Mouse (Mus musculus) frontal cortex, postnatal 36 days (tissue): ENCODE results near the gene Ceacam9.
A peak's percentile ranks its signal among the peaks of the same experiment; 100 is the strongest.
"Not testable (repeated sequence)": the region's sequence is repeated elsewhere in the genome, so short reads cannot be mapped to it uniquely, and the experiment has no call there.

Experiments
- DNase-seq, 2 experiments: peaks; one replicate each; pipeline ENCODE4 v3.0.0; 2022; ENCODE audit warnings: low spot score in 2 of 2

Ceacam9 gene

DNA sequence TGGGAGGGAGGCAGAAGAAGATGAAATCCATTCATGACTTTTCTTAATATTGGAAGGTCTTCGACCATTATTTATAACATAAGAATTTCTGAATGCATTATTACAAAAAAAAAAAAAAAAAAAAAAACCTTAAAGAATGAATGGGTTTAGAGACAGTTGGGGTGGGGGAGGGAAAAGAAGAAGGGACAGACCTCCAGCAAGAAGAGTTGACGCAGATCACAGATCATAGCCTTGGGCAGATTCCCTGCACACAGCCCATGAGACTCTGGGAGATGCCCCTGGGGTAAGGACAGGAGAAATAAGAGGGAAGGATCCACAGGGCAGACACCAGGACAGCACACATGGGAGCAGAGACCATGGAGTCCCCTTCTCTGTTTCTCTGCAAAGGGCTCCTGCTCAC is at the start of gene Ceacam9:
Gene Ceacam9 (plus strand): TSS at position 301 of the 400 bp plus-strand sequence.
- no peak for DNase-seq

DNA sequence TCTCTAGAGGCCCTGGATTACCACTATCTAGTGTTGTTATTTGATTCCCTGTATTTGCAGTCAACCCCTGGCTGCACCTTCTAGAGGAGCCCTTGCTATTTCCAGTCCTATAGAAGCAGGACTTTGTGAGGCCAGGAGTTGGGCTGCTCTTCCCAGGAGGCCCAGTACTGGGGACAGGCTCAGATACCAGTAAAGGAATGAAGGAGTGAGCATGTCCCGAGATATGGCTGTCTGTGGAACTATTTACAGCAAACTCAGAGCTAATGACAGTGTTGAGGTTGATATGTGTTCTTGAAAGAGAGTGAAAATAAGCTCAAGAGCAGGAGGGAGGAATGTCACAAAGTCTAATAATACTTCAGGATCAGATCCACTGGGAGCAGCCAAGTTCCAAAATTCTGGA is 47.9 kb upstream of the Ceacam9 start:
- DNase-seq: no peak

DNA sequence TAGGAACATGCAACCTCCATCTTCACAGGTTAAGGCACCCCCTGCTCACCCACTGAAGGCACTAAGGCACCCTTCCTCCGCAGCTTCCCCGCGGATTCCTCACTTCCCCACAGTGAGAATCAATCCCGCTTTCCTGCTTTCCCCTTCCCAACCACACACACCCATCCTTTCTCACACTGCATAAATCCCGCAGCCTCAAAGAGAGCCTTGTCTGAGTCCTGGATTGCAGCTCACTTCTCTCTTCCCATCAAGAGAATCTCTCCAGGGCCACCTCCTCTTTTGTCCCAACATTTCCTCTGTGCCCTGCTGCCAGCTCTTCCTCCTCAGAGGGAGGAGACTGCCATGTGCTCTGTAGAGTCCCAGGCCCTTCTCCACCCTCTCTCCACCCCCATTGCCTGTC is 47.0 kb upstream of the Ceacam9 start:
- peak; percentile 4 to 17 for DNase-seq

DNA sequence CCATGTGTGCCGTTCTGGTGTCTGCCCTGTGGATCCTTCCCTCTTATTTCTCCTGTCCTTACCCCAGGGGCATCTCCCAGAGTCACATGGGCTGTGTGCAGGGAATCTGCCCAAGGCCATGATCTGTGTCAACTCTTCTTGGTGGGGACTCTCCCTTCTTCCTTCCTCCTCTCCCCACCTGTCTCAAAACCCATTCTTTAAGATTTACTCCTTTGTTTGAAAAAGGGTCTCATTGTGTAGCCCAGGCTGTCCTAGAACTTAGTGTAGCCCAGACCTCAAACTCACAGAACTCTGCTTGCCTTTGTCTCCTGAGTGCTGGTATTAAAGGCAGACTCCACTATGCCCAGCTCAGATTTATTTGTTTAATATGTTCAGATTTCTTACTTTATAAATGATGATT is 46.1 kb upstream of the Ceacam9 start, which contains the start of gene Ceacam15:
Gene Ceacam15 (minus strand): TSS at position 101 of the 400 bp plus-strand sequence.
- no peak for DNase-seq

DNA sequence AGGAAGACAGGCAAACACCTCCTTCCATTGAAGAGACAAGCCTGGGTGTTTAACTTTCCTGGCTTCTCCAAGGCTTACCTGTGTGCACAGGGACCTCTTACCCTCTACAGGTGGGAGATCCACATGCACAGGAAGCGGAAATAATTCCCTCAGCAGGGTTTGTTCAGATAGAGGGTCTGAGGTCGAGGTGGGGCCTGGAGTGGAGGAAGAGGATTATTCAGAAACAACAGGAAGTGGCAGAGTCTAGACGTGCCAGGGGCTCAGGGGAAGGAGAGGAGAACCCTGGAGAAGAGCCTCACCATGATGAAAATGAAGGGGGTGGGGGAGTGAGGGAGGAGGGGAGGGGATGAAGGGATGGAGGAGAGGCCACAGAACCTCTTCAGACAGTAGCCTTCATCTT is 41.5 kb upstream of the Ceacam9 start:
- not testable (repeated sequence) for DNase-seq

DNA sequence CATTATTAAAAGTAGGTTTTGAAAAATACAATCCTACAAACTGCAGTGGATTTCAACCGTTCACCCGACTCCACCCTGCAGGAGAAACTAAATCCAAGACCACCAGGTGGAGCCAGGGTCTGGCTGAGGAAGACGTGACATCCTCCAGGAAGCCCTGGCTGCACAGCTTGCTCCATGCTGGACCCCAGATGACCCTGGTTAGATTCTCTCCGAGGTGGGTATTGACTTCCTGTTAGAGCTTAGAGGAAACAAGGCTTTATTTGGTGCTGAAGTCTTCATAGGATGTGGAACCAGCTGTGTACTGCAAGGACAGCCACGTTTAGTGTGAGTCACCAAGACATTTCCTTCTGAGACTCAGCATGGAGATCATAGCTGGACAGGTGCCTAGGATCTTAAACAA is 32.5 kb upstream of the Ceacam9 start:
- no peak for DNase-seq

DNA sequence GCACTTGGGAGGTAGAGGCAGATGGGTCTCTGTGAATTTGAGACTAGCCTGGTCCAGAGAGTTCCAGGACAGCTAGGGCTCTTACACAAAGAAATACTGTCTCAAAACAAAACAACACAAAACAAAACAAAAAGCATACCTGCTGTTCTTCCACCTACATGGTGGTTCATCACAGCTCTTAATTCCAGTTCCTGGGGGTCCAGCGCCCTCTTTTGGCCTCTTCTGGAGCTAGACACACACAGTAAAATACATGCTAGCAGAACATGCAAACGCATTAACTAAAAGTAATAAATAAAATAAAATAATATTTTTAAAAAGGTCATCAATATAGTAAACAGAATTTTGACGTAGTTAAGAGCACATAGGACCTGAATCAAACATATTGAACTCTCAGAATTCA is 26.7 kb upstream of the Ceacam9 start:
- peak in 1 of 2 experiments; percentile 26 for DNase-seq

DNA sequence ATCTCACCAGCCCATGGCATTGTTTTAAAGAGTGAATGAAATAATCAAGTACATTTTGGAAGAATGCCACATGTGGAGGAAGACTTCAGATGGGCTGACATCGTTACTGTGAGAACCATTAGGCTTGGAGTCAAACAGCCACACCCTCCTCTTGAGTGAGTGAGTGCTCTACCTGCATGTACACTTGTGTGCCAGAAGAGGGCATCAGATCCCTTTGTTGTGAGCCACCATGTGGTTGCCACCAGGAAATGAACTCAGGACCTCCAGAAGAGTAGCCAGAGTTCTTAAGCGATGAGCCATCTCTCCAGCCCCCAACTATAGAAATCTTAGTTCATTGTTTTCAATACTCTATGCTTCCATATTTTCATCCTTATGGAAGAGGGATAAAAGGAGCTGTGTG is 22.7 kb upstream of the Ceacam9 start:
- DNase-seq: no peak

DNA sequence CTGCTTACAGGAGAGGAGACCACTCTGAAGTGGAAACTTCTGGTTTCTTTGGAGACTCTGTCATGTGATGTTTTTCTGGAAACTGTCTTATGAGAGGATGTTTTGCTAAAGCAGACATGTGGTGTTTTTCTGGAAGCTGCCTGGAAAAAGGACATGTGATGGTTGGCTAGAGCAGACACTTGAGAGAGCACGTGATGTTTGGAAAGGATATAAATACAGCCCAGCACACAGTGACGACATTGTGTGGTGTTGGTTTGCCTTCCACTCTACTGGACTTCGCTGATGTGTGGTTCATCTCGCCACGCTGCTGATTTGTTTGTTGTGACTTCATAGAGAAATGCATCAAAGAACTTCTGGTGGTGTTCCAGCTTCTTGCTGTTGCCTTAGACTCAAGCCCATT is 21.1 kb upstream of the Ceacam9 start:
- DNase-seq: no peak

DNA sequence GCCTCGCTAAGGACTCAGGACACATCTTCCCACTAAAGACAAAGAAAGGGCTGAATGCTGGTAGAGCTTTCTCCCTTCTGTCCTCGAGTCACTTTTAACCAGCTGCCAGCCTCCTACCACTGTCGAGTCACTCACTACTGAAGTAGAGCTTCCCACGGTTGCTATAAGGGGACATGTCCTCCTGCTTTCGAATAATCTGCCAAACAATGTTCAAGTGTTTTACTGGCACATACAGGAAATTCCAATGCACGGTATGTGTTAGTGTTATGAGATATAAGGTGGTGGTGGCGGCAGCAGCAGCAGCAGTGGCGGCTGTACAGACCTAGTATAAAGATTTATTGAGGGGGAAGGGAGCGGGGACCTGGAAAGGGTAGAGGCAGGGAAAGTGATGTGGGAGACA is 15.3 kb upstream of the Ceacam9 start:
- DNase-seq: peak; percentile 42 to 72

DNA sequence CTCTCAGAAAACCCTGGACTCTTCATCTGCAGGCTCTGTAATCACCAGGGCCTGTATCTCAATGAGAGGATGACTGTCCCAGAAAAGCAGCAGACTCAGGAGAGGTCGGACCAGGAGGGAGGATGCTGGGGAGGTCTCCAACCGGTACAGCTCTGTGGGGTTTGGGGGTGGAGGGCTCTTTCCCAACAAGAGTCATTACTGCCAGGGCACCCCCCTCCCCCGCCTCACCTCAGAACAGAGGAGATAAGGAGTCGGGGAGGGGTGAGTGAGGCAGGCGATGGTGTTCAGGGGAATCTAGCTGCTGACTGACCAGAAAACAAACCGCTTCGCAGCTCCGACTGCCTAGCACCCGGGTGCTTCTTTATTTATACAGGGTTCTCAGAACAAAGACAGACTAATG is 13.5 kb upstream of the Ceacam9 start:
- DNase-seq: no peak

DNA sequence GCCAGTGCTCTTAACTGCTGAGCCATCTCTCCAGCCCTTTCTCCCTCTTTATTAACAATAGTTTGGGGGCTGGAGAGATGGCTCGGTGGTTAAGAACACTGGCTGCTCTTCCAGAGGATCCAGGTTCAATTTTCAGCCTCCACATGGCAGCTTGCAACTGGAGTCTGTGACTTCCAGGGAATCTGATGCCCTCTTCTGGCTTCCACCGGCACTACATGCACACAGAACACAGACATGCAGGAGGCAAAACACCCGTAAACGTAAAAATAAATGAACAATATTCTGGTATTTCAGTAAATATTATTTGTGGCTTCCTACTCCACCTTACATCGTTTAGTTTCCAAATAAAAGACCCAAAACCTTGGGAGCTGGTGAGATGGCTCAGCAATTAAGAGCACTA is 11.1 kb upstream of the Ceacam9 start:
- no peak for DNase-seq

DNA sequence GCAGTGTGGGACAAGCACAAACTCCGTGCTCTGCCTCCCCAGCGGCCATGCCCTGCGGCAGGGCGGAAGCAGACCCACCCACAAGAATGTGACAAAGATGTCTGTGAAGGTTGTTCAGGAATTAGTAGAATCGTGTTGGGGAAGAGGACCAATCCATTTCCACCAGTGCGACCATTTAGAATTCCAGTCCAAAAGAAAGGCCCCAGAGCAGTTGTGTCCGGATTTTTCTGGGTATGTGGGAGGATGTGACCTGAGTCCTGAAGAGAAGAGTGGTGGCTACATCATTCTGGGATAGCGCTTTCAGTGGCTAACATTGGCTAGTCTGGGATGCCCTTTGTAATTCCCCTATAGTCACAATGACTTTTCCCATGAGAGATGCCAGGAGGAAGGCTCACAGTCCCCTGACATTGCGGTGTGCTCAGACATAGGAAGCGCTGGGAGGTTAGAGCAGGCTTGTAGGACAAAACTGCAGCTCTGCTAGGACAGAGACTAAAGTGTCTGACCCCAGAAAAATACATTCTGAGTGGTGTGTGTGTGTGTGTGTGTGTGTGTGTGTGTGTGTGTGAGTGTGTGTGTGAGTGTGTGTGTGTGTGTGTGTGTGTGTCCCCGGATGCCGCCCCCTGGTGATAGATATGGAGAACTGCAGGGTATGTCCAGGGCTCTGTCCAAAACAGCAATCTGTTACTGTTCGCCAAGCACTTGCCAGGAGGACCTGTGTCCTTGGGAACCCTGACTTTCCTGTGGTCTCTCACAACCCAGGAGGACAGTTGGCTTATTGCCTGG is 8.9 kb upstream of the Ceacam9 start:
- no peak for DNase-seq

DNA sequence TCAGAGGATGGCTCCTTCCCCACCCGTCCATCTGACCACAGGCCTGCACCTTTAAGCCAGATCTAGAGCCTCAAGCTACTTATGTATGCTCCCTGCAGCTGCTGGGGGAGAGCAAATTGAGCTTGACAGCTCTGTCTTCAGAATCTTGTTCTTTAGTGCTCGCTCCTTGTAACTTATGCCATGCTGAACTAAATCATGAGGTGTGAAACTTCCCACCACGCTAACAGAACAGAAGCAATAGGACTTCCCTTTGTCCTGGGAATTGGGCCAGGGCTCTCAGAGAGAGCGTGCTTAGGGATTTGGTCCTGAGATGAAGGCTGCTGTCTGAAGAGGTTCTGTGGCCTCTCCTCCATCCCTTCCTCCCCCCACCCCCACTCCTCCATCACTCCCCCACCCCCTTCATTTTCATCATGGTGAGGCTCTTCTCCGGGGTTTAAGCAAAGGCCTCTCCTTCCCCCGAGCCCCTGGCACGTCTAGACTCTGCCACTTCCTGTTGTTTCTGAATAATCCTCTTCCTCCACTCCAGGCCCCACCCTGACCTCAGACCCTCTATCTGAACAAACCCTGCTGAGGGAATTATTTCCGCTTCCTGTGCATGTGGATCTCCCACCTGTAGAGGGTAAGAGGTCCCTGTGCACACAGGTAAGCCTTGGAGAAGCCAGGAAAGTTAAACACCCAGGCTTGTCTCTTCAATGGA is 5.1 kb upstream of the Ceacam9 start:
- peak in 1 of 2 experiments; percentile 29 for DNase-seq

DNA sequence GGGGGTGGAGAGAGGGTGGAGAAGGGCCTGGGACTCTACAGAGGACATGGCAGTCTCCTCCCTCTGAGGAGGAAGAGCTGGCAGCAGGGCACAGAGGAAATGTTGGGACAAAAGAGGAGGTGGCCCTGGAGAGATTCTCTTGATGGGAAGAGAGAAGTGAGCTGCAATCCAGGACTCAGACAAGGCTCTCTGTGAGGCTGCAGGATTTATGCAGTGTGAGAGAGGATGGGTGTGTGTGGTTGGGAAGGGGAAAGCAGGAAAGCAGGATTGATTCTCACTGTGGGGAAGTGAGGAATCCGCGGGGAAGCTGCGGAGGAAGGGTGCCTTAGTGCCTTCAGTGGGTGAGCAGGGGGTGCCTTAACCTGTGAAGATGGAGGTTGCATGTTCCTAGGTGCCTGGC is 761 bp downstream of the Ceacam9 start:
- DNase-seq: not testable (repeated sequence)

DNA sequence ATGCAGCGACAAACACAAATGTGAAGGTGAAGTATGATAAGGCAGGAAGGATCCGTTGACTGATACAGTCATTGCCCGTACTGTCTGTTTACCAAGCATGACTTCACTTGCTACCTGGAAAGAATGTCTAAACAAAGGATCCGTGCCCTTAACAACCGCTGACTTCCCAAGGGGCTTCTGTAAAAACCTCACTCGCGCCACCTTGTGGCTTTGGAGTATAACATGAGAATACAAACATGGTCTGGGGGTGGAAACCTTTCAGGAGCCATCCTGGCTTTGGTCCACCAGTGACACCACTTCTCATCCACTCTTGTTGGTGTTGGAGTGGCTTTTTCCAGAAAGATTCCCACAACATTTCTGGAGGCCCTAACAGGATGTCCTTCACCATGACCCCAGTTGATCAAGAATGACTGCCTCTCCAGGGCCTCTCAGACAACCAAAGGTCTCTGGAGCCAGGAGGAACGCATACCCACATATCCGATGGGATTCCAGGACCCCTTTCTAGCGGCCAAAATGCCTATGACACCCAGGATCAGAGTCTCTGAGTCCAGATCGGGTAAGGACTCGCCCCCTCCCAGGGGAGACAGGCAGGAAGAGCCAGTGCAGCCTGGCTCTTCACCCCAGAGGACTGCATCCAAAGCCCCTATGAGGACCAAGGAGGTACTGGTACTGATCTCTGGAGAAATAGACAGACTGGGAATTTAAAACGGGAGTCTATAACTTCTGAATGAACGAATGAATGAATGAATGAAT is 7.0 kb downstream of the Ceacam9 start:
- DNase-seq: peak; percentile 62 to 70

DNA sequence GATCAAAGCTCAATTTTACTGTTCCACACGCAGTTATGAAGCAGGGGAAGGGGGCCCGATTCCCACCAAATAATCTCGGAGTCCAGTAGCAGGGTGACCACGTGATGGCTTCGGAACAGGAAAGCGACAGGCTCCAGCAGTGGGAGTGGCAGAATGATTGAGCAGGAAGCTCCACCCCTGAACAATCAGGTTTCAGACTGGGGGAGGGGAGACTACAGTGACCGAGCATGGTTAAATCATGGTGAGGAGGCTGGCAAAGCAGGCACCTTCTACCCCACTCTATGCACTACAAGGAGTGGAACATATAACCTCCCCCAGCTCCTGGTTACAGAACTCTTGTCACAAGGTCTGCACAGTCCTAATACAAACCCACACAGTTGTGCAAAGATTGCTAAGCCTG is 7.8 kb downstream of the Ceacam9 start:
- not testable (repeated sequence) for DNase-seq

DNA sequence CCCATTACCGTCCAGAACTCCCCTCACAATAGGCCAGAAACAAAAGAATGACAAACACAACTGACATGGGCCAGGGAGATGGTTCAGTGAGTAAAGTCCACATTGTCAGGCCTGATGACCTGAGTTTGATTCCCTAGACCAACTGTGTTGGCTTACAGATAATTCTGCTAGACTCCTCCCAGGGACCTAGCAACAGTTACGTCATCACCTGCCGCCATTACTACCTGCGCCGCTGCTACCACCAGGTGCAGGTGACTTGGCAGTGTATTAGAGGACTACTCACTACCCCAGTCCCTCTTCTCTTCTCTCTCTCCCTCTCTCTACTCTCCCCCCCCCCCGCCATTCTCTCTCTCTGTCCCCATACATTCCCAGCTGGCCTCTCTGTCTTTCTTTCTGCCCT is 9.1 kb downstream of the Ceacam9 start:
- DNase-seq: no peak

DNA sequence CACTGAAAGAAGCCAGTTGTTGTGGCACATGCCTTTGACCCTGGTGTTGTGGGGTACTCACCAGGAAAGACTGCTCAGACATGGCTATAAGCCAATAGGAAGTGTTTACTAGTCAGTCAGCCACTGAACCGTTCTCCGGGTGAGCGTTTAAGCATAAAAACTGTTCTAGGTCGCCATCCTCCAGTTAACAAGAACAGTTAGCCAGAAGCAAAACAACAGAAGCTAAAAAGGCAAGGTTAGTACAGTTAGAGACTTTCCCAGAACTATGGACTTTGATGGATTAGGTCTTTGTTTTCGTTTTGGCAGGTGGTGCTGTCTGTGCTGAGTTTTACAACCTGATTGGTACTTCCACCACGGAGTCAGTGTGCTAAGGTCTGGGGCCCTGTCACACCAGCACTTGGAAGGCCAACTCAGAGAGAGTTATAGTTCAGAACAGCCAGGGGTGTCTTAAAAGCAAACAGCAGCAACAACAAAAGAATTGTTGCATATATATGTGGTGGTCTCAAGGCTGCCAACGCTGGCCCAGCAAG is 10.2 kb downstream of the Ceacam9 start:
- DNase-seq: no peak

DNA sequence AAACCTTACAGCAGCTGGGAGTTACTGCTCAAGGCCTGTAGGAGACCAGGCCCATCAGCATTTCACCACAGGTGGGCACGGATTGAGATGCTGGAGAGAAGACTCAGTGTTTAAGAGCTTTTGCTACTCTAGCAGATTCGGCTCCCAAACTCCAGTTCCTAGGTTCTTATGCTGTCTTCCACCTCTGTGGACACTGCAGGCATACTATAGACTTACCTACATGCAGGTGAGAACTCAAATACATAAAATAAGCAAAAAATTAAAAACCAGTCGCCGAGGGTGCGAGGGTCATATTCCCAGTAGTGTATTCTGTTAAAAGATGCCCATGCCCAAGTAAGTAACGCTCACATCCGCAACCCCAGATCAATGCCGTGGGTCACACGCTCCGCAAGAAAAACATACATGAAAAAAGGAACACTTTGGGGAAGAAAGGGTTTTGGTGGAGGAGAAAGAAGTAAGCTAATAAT is 15.9 kb downstream of the Ceacam9 start:
- peak in 1 of 2 experiments; percentile 28 for DNase-seq

DNA sequence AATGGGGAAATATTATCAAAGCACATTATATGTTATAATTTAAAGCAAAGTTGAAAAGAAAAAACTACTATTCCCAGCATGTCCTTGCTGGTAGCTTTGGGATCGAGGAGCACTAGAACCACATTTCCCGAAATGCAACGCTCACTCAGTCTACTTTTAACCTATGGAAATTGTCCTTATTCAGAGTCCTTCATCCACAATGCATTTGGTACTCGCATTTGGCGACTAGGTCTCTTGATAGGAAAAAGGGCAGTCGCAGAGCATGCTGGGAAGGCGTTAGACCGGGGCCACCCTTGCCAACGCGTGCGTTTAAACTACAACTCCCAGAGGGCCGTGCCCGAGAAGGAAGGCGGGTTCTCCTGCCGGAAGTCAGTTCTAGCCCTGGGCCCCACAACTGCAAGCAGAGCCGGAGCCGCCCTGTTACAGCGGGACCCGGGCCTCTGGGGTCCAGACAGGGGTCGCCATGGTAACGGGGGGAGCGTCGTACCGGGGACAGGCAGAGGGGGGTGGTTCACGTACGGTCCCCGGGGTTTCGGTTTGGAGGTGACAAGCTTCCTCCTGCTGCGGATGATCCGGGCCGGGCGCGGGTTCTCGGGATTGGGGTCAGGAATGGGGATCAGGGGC is 16.5 kb downstream of the Ceacam9 start, which contains the start of gene Ap2s1:
Gene Ap2s1 (plus strand): TSS at position 338 of the 624 bp plus-strand sequence.
- peak; percentile 97 to 100 for DNase-seq
